Mouse (Mus musculus) mesoderm, embryonic 11.5 days (tissue): ENCODE measurements at regions not wholly inside any gene's neighbourhood (a gene's known extent, or its start where the extent isn't known, plus 50 kb on each side); places are given as distances from the start of the nearest gene placed in this dataset.
A peak's percentile ranks its signal among the peaks of the same experiment; 100 is the strongest.

Source experiments
- DNase-seq: peaks from one replicate; pipeline ENCODE4 v3.0.0-alpha.2; 2012; ENCODE audit warnings: low read depth, low spot score

- DNase-seq = no peak
These were observed 107.8 kb downstream of the Btg1 start for GRCm38 (mm10) chr10:96724436-96725175.

GRCm38 (mm10) chr10:96726801-96727780 lies 110.3 kb downstream of the Btg1 start:
- DNase-seq = no peak

- DNase-seq = no peak
These were observed 116.8 kb downstream of the Btg1 start for GRCm38 (mm10) chr10:96733581-96733980.

- no peak for DNase-seq
These were observed 118.3 kb downstream of the Btg1 start for GRCm38 (mm10) chr10:96735146-96735545.

- DNase-seq = no peak
These were observed 119.3 kb downstream of the Btg1 start for GRCm38 (mm10) chr10:96735885-96736628.

- no peak for DNase-seq
These were observed 121.2 kb downstream of the Btg1 start for GRCm38 (mm10) chr10:96737972-96738371.

- DNase-seq = no peak
These were observed 121.8 kb downstream of the Btg1 start for GRCm38 (mm10) chr10:96738606-96739005.

- no peak for DNase-seq
These were observed 127.5 kb downstream of the Btg1 start for GRCm38 (mm10) chr10:96744167-96744777.

GRCm38 (mm10) chr10:96747015-96747663 lies 130.3 kb downstream of the Btg1 start:
- DNase-seq = no peak

- no peak for DNase-seq
These were observed 134.1 kb downstream of the Btg1 start for GRCm38 (mm10) chr10:96750861-96751260.

GRCm38 (mm10) chr10:96751580-96752264 lies 134.9 kb downstream of the Btg1 start:
- peak; percentile 75 for DNase-seq

GRCm38 (mm10) chr10:96752531-96752930 lies 135.7 kb downstream of the Btg1 start:
- DNase-seq = no peak

- no peak for DNase-seq
These were observed 136.7 kb downstream of the Btg1 start for GRCm38 (mm10) chr10:96753521-96753920.

- DNase-seq = peak; percentile 33
These were observed 138.9 kb downstream of the Btg1 start for GRCm38 (mm10) chr10:96755674-96756073.

GRCm38 (mm10) chr10:96756355-96757084 lies 139.7 kb downstream of the Btg1 start:
- no peak for DNase-seq

- DNase-seq = no peak
These were observed 140.5 kb downstream of the Btg1 start for GRCm38 (mm10) chr10:96757311-96757710.

- no peak for DNase-seq
These were observed 144.8 kb downstream of the Btg1 start for GRCm38 (mm10) chr10:96761601-96762000.

- no peak for DNase-seq
These were observed 148.8 kb downstream of the Btg1 start for GRCm38 (mm10) chr10:96765626-96766025.

GRCm38 (mm10) chr10:96778220-96778619 lies 161.4 kb downstream of the Btg1 start:
- no peak for DNase-seq

GRCm38 (mm10) chr10:96783966-96784365 lies 167.2 kb downstream of the Btg1 start:
- DNase-seq = no peak
